Mouse (Mus musculus) urinary bladder, postnatal 14 days (tissue): ENCODE measurements around the gene Chgb.

Experiments used
- DNase-seq: peaks from one replicate; pipeline ENCODE4 v3.0.0; 2021; ENCODE audit warnings: low spot score

Chgb gene

DNA sequence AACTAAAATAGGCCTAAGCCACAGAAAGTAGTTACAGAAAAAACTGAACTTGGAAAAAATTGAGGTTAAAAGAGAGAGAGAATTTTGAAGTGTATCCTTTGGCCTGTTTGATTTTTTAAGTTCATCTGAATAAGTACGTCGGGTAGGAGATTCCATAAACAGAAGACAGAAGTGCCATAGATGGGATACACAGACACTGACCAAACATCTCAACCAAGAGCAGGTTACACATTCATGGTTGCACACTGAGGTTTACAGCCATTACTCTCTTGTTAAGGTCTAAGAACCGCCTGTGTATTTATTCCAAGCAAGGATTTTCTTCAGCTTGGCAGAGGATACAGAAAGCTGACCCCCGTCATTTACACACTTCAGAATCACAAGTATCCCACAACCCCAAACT lies at the start of gene Chgb:
TSS of gene Chgb (plus strand) at position 301 of the 400 bp plus-strand sequence.
- no peak for DNase-seq

DNA sequence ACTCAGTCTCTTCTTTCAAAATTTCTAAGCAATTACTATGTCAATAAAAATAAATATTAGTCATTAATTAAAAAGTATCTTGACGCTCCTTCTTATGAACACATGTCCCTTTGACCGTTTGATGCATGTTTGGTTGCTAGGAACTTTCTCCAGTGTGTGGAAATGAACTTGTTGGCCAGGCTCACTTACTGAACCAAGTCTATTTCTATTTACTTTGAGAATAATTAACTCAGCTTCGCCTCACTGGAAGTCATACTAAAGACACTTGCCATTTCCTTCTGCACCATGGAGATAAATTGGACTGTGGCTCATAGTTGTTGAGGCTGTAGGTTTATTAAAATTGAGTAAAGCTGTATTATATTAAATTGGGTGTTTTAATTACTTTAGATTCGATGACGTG lies 48.1 kb upstream of the Chgb start:
- no peak for DNase-seq

DNA sequence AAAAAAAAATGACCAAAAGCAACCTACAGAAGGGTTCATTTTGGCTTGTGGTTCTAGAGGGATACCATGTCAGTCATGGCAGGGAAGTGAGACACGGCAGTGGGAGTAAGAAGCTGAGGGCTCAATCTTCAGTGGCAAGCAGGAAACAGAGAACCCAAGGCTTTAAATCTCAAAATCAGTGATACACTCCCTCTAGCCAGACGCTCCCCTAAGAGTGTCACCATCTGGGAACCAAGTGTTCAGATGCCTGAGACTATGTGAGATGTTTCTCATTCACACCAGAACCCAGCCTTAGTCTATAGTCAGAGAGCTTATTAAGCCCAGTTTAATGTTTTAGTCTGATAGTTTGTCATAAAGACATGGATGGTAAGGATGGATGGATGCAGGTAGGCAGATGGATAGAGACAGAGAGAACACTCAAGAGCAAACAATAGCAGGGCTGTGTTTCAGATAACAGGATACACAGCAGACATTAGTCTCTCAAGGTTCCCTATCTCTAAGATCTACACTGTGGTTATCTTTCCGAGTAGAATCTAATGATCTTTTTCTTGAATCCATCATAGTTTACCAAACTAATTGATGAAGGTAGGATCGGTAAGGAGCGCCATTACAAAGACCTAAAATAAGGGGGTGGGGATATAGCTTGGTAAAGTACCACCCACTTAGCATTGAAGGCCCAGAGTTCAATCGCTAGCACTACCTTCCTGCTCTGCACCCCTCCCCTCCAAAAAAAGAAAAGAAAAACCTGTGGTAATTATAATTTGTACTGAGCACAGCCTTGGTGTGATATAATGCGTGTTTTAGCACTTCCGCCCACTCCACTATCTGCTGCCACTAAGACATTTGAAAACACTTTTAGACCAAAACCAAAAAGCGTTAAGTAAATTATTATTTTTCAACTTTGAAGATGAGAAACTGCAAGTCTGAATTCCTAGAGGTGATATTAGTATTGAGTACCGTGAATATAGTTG lies 47.2 kb upstream of the Chgb start:
- no peak for DNase-seq

DNA sequence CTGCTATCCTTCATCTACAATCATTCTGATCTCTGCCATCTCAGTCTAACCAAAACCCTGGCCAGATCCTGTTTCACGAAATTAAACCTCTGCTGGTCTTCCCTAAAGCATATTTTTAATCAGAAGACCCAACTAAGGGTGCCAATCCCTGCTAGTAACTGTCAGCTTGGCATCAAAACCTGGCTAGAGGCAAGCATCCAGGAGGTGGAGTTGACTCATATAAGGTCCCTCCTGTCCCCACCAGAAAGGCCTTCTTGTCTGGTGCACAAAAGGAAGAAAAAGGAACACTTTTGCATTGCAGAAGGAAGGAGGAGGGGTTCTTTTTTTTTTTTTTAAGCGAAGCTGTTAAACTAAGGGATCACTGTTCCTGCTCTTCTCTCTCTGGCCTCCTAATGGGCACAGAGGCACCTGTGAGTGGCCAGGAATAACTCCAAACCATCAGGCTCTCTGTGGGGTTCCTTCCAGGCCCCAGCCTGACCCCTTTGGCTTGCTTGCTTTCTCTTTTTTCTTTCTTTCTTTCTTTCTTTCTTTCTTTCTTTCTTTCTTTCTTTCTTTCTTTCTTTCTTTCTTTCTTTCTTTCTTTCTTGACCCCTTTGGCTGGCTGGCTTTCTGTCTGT lies 42.2 kb upstream of the Chgb start:
- no peak for DNase-seq

DNA sequence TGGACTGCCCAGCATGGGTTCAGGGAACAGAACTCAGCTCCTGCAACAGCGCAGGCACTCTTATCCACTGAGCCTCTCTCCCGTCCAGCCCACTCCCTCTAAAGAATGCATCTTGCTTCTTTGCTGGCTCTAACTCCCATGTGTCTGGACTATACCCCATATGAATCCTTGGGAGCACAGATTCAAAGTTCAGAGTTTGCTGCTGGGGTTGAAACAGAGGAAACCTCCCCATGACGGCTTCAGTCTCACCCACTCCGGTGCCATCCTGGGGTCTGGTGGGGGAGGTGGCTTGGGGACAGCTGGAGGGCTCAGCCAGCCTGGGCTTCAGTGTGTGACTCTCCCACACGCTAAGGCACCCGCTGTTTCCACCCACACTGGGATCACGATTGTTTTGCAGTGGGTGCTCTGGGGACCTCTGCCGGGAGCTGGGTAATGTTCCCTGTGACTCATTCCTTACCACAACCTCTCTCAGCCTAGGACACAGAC lies 39.2 kb upstream of the Chgb start:
- DNase-seq = no peak

DNA sequence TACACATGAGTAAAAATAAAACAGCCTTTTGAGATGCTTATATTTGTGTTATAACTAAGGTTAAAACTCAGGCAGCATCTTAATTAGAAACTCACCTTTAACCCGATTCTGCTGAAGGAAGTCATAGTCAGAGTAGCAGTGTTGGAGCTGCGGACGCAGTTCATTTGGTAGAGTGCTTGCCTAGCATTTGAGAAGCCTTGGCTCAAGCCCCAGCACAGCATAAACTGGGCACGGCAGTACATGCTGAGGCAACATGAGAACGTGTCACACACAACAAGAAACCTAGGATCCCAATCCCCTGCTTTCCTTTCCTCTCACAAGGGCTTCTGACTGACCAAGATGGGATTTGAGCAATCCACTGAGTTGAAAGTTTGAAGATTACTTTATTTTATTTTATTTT lies 36.2 kb upstream of the Chgb start:
- no peak for DNase-seq

DNA sequence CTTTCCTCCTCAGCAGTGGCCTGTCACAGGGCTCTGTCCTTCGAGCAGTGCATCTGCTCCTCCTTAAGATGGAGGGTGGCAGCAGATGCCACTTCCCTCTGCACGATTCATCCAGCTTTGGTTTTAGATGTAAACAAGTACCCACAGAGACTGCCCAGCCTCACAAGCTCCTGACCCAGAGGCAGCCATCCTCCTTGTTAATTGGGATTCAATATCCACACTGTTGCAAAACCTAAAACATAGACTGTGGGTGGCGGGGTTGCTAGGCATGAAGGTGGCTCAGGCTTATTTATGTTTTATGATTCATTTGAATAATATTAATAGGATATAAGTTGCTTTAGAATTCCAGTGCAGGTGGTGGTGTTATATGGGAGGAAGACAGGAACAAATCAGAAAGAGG lies 35.0 kb upstream of the Chgb start:
- DNase-seq = no peak

DNA sequence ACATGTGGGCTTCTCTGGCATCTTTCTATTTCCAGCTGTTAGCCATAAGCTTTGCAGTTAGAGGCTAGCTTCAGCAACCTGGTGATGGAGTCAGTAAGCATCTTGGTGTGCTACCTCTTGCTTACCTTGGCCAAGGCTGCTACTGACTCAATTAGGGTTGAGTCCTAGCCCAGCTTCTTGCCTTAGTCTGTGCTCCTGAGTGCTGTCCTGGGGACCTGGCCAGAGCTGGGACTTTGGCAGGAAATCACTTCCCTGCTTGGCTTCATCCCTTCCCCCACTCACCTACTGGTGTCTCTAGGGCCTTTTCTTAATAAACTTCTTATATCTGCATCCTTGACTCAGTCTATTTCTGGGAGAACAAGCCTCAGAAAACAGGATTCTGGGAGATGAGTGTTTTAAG lies 30.4 kb upstream of the Chgb start:
- DNase-seq = no peak

DNA sequence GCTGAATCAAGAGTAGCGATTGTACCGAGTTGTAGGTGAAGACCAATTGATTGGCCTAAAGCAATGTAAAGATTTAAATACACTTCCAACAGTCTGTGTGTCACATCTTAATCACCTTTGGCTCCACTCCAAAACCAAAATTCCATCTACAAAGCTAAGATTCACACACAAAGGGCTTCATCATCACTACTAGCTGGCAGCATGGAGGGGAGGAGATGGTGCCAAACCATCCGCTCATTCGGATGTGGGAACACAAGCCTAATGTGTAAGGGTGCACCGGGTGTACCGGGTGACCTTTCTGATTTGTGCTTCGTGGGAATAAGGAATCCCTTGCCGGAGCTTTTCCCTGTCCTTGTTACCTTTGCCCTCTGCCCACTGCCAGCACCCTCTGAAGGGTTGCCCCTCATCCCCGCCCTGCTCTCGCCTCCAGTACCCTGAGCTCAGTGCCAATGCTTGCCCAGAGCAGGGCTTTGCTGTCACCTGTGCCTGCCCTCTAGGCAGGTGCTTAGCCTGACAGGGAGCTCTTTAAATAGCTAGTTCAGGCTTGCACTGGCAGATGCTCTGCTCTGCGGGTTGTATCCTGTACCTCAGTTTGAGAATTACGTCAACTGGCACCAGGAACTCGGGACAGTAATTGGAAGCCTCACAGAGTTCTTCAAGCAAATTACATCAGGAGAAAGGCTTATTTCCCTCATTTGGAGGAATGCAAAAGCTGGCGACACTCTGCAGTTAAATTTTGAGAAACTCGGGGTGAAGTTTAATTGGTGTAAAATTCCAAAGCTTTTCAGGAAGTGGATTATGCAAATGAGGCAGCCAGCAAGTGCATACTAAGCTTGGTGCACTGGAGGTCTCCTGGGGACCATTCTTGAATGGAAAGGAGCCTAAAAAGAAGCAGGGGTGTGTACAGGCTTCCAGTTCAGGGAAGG lies 29.7 kb upstream of the Chgb start:
- DNase-seq = no peak

DNA sequence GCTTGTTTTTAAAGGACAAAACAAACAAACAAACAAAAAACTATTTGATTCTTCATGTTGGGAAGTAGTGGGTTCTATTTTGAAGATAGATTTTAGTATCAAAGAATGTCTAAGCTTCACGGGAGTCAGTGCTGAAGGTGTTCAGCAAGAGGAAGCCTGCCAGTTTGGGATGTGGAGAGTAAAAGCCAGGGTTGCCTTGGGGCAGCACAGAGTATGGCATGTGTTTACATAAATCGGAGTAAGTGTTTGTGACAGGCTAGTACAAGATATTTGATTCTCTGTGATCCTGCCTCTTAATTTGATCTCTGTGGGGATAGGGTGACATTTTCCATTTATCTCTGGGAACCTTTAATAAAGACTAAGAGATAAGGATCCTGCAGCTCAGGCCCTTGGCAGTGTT lies 28.7 kb upstream of the Chgb start:
- no peak for DNase-seq

DNA sequence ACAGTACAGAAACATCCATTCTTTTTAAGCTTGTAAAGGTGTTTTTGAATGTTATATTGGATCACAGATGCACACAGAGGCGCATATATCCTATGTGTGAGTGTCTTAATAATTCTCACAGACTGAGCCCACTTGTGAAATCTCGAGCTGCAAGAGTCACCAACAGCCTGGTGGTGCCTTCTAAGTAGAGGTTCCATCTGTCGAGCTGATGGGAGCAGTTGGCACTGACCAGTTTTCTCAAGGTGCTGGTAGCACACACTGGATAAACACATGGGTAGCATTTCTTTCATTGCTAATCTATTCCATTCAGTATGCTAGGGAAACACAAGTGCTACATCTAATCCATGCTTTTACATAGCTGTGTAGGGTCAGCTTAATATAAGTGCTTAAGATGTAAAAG lies 27.9 kb upstream of the Chgb start:
- no peak for DNase-seq

DNA sequence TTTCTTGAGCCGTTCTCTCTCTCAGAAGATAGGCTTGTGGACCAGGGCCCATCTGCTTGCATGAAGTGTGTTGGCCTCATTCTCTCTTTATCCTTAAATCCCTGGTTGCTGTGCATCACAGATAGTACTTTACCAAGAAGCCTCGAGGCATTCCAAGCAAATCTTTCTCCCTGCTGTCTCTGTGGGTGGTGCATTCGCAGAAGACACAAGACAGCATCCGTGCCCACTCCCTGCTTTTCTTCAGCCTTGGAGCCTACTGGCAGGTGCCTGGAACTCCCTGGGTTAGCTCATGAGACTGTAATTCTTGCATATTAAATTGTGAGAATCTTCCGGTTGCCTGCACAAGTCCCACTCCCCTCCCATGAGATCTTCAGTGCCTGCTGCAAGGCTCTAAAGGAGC lies 23.2 kb upstream of the Chgb start:
- DNase-seq = no peak

DNA sequence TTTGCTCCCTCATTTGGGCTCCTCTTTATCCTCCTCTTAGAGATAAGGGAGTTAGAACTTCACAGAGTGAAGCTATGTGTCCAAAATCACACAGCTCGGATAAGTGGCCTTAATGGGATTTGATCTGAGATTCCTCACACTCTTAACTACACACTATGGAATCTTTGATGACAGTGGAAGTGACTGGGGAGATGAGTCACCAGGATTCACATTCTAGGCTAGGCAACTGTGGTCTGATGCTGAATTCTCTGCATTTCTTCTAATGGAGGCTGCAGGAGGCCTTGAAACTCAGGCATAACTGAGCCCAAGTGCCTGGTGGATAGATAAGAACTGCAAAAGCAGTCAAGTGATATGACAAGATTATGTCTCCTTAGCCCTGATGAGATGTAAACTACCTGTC lies 10.3 kb upstream of the Chgb start:
- no peak for DNase-seq

DNA sequence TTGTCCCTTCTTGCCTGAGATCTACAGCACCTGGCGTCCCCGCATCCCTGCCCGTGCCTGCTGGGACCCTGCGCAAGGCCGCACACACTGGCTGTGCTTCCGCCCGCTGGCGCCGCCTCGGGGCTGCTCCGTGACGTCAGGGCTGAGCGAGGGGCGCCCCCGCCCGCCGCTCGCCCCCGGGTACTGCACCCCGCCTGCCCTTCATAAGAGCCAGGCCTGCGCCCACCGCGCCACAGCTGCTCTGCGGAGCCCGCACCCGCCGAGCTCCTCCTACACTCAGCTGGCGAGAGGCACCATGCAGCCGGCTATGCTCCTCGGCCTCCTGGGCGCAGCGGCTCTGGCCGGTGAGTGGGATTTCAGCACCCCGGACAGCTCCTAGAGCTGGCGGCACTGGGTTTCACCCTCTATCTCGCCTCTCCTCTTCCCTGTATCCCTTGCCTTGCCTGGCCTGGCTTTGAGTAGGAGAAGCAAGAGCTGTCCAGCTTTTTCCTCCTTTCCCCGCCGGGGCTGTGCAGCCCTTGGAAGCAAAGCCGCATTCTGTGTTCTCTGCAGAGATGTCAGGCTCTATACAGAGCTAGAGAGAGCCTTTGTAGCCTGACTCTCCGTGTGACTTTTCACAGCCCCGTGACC lies 476 bp downstream of the Chgb start:
- DNase-seq = peak; percentile 89

DNA sequence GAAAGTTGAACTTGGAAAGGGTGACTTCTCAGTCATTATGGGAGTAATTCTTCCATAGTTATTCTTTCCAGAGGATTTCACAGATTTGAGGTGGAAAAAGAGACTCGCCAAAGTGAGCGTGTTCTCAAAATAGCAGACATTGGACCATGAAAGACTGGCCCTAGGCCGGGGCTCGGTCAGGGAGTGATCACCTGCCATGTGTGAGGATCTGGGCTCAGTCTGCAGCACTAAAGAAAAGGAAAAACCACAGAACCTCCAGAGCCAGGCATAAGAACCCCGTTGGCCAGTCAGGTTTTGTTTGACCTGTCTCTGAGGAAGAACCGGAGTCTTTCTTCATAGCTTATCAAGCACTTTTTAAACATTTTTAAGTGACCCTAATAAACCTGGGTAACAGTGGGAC lies 3.0 kb downstream of the Chgb start:
- no peak for DNase-seq

DNA sequence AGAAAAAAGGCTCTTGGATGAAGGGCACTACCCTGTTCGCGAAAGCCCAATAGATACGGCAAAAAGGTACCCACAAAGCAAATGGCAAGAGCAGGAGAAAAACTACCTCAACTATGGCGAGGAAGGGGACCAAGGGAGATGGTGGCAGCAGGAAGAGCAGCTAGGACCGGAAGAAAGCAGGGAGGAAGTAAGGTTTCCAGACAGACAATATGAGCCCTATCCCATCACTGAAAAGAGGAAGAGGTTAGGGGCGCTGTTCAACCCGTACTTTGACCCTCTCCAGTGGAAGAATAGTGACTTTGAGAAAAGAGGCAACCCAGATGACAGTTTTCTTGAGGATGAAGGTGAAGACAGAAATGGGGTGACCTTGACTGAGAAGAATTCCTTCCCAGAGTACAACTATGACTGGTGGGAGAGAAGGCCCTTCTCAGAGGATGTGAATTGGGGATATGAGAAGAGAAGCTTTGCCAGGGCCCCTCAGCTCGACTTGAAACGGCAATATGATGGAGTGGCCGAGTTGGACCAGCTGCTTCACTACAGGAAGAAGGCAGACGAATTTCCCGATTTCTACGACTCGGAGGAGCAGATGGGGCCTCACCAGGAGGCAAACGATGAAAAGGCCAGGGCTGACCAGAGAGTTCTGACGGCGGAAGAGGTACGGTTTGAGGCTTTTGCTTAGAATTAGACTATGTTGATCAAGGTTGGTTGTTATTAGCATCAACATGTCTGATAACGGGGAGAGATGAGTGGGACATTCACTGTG lies 12.5 kb downstream of the Chgb start:
- DNase-seq = no peak

DNA sequence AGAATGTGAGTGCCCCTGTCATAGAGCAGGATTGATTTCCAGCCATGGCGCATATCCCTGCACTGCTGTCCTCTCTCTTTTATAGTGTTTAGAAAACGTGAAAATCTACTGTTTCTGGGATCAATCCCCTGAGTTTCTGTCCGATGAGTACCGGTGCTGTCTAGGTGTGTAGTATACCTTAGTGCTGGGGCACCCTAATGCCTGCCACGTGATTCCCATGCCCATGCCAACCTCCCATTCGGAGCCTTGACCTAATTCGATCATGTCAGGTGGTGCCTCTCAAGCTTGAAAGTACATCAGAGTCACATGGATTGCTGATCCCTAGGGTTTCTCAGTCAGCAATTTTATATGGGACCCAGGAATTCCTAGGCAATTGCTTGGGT lies 13.1 kb downstream of the Chgb start:
- DNase-seq = no peak

DNA sequence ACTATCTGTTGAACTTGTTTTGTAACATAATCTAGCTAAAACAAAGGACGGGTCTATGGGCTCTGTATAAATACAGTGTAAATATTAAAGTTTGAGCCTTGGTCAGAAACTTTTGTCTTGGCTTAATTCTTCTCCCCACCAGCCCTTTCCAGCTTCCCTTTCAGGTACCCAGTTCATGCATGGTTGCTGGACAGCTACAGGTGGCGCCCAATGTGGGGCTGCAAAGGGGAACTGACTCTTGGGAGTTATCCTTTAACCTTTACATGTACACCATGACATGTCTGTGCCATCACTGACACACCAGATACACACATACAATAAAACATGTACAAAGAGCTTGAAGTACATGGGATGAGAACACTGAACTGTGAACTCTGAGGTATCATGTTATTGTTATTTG lies 21.9 kb downstream of the Chgb start:
- DNase-seq = no peak

DNA sequence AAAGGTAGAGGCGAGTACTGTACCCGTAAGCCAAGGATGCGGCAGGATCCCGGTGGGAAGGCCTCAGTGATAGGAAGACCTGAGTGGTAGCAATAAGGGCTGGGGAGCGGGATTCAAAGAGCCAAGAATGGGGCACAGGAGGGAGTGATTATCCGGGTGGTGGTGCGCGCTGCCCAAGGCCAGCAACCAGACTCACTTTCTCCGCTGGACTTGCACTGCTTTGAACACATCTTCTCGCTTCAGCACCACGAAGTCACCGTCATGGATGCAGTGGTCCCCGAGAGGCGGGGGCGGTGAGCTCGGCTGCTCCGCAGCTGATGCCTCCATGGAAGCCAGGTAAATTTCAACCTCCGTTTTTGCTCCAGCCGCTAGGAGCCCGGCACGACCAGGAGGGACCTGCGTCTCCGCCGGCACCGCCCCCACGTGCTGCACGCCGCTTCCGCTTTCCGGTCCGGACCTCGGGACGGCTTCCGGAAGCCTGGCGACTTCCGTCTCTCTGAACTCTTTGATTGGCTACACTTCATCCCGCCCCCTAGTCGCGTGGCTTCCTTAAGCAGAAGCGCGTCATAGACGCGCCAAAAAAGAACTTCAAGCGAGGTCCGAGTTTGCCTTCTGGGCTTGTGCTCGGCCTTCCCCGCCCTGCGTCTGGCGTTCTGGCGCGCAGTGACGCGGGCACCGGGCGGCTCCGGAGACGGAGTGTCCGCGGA lies 34.7 kb downstream of the Chgb start, which contains the start of the genes Trmt6 and Mcm8:
TSS of gene Trmt6 (minus strand) at position 448 of the 707 bp plus-strand sequence.
TSS of gene Mcm8 (plus strand) at position 534 of the 707 bp plus-strand sequence.
- peak; percentile 93 for DNase-seq

DNA sequence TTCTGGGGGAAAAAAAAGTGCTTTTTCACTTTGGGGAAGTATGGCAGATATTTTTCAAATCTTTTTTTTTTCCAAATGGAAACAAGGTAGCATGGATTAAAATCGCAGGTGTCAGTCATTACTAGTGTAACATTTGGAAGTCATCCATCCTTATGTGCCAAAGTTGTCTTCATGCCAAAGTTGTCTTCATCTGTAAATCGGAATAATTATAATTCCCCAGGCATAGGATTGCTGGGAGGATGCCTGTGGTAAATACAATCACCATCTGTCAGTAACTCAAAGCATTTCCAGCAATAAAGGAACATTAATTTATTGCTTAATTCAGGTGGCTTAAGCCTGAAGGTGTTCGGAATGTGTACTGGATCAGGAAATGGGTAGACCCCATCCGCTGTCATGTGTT lies 60.0 kb downstream of the Chgb start:
- DNase-seq = no peak
